Mouse (Mus musculus) midbrain, embryonic 11.5 days (tissue): ENCODE results near the gene Arl6. TPM values are rescaled to one million over a fixed set of nuclear protein-coding genes. Genes with fewer than 3 reads are reported as not detected.

ENCODE experiments used
- ATAC-seq: fragments of 200-750 bp; cut with Nextera tagmentation; 2 replicates; pipeline ENCODE4 v1.8.0; 2017; ENCODE audit warnings: moderate TSS enrichment, moderate library complexity; ENCODE audit not compliant: low FRiP score
- DNase-seq: peaks from one replicate; pipeline ENCODE4 v3.0.0; 2015; ENCODE audit warnings: low spot score; ENCODE audit errors: missing footprints
- H3K27ac ChIP-seq: fragments of 300-500 bp; sonication (generic); 2 replicates; pipeline ENCODE4 v1.5.1; 2014; ENCODE audit warnings: low read depth, low read length
- H3K27me3 ChIP-seq: fragments of 300-500 bp; sonication (generic); 2 replicates; pipeline ENCODE4 v1.6.1; 2014; ENCODE audit warnings: mild to moderate bottlenecking, low read length, moderate library complexity, mixed read lengths; ENCODE audit not compliant: control insufficient read depth, insufficient read depth
- H3K36me3 ChIP-seq: fragments of 300-500 bp; sonication (generic); 2 replicates; pipeline ENCODE4 v1.6.1; 2014; ENCODE audit warnings: mild to moderate bottlenecking, low read length, moderate library complexity, mixed read lengths; ENCODE audit not compliant: control insufficient read depth, insufficient read depth
- H3K4me1 ChIP-seq: fragments of 300-500 bp; sonication (generic); 2 replicates; pipeline ENCODE4 v1.6.1; 2014; ENCODE audit warnings: low read length; ENCODE audit not compliant: control insufficient read depth, insufficient read depth
- H3K4me2 ChIP-seq: fragments of 300-500 bp; sonication (generic); 2 replicates; pipeline ENCODE4 v1.6.1; 2014; ENCODE audit warnings: mild to moderate bottlenecking, moderate library complexity
- H3K4me3 ChIP-seq: fragments of 300-500 bp; sonication (generic); 2 replicates; pipeline ENCODE4 v1.5.1; 2014; ENCODE audit warnings: low read depth, low read length
- H3K9ac ChIP-seq: fragments of 300-500 bp; sonication (generic); 2 replicates; pipeline ENCODE4 v1.6.1; 2014; ENCODE audit warnings: low read length
- H3K9me3 ChIP-seq: fragments of 300-500 bp; sonication (generic); 2 replicates; pipeline ENCODE4 v1.6.1; 2016; ENCODE audit warnings: low read length; ENCODE audit not compliant: control insufficient read depth
- WGBS: fragments of 180-500 bp; shearing (Covaris S2); extraction: QIAGEN DNeasy Blood & Tissue Kit; methylation state at CpG from one replicate; pipeline ENCODE4 v1.1.7; 2014; 5-methylcytosine and 5-hydroxymethylcytosine counted together
- polyA plus RNA-seq: library from polyadenylated mRNA; unstranded; fragments of >200 nt; fragmentation: Nextera tagmentation; extraction: Ambion mirVana; gene quantifications from 2 replicates; pipeline ENCODE4 v1.2.1, GENCODE M21; 2014

Gene Arl6
- polyA plus RNA-seq, 1 experiment from 2014 or later, result 56.7 TPM

- H3K27me3 ChIP-seq, result no peaks in the 10 kb centered on the region
- 46% methylated on average over 3 of the region's 3 CpGs for WGBS
- DNase-seq (peak; percentile 86), ATAC-seq (peak; percentile 72)
- no peaks in the 10 kb centered on the region for H3K4me1 ChIP-seq
- no peak overlapping the region for H3K9ac ChIP-seq
- H3K27ac ChIP-seq, result no peak overlapping the region
- no peaks in the 10 kb centered on the region for H3K9me3 ChIP-seq
- no peak overlapping the region for H3K4me3 ChIP-seq
- H3K36me3 ChIP-seq, result no peaks in the 10 kb centered on the region
- no peak overlapping the region for H3K4me2 ChIP-seq
These were observed 22.0 kb downstream of the Arl6 start for GRCm38 (mm10) chr16:59617167-59617566.

GRCm38 (mm10) chr16:59615675-59616074, 23.5 kb downstream of the Arl6 start:
- Histone ChIP-seq H3K9ac (no peak overlapping the region), H3K36me3 (no peaks in the 10 kb centered on the region), H3K4me3 (no peak overlapping the region), H3K4me1 (no peaks in the 10 kb centered on the region), H3K4me2 (no peak overlapping the region), H3K27me3 (no peaks in the 10 kb centered on the region), H3K27ac (no peak overlapping the region), H3K9me3 (no peaks in the 10 kb centered on the region)
- WGBS, result 80% methylated on average over 3 of the region's 3 CpGs
- ATAC-seq, result no peak
- no peak for DNase-seq

GRCm38 (mm10) chr16:59610750-59611149, 28.4 kb downstream of the Arl6 start:
- 85% methylated on average over 1 of the region's 1 CpGs for WGBS
- Histone ChIP-seq H3K9ac (no peak overlapping the region), H3K4me2 (no peak overlapping the region), H3K27me3 (no peaks in the 10 kb centered on the region), H3K27ac (no peak overlapping the region), H3K4me3 (no peak overlapping the region), H3K36me3 (no peaks in the 10 kb centered on the region), H3K9me3 (no peaks in the 10 kb centered on the region), H3K4me1 (no peaks in the 10 kb centered on the region)
- DNase-seq, result no peak
- no peak for ATAC-seq

- peak; percentile 71 for ATAC-seq
- DNase-seq, result peak; percentile 90
- peak overlapping the region; percentile 59; the same call in 1 of the 2 replicates for H3K27ac ChIP-seq
- no peaks in the 10 kb centered on the region for H3K36me3 ChIP-seq
- H3K27me3 ChIP-seq, result 0 out of 2 replicates have a peak, but pooled peaks cover 2% of the 10 kb centered on the region
- H3K4me1 ChIP-seq, result no peaks in the 10 kb centered on the region; the same call in 1 of the 2 replicates
- H3K9ac ChIP-seq, result no peak overlapping the region
- peak overlapping the region; percentile 21 for H3K4me2 ChIP-seq
- H3K9me3 ChIP-seq, result no peaks in the 10 kb centered on the region
- 47% methylated on average over 15 of the region's 15 CpGs for WGBS
- H3K4me3 ChIP-seq, result no peak overlapping the region
These were observed 35.0 kb downstream of the Arl6 start for GRCm38 (mm10) chr16:59604078-59604781.

- H3K4me2 ChIP-seq, result peak within 1 kb of the TSS; percentile 67
- H3K27ac ChIP-seq, result no peak within 1 kb of the TSS
- no peaks in the 10 kb centered on the region for H3K9me3 ChIP-seq
- no peaks in the 10 kb centered on the region for H3K36me3 ChIP-seq
- 0 out of 2 replicates have a peak, but pooled peaks cover 2% of the 10 kb centered on the region for H3K27me3 ChIP-seq
- under 1% methylated on average over 84 of the region's 90 CpGs for WGBS
- DNase-seq (peak; percentile 95), ATAC-seq (peak; percentile 91)
- peak within 1 kb of the TSS; percentile 55 for H3K4me3 ChIP-seq
- no peaks in the 10 kb centered on the region; the same call in 1 of the 2 replicates for H3K4me1 ChIP-seq
- peak within 1 kb of the TSS; percentile 58 for H3K9ac ChIP-seq
These were observed 38.6 kb downstream of the Arl6 start, which contains the start of gene Crybg3 for GRCm38 (mm10) chr16:59600311-59601251. Gene Crybg3 (minus strand): TSS chr16:59600979.

- 0 out of 2 replicates have a peak, but pooled peaks cover 2% of the 10 kb centered on the region for H3K27me3 ChIP-seq
- no peaks in the 10 kb centered on the region; the same call in 1 of the 2 replicates for H3K4me1 ChIP-seq
- WGBS, result 17% methylated on average over 17 of the region's 17 CpGs
- DNase-seq, result peak; percentile 94
- peak overlapping the region; percentile 67 for H3K4me2 ChIP-seq
- no peaks in the 10 kb centered on the region for H3K36me3 ChIP-seq
- no peaks in the 10 kb centered on the region for H3K9me3 ChIP-seq
- H3K27ac ChIP-seq, result no peak overlapping the region
- H3K9ac ChIP-seq, result peak overlapping the region; percentile 58
- no peak for ATAC-seq
- peak overlapping the region; percentile 55 for H3K4me3 ChIP-seq
These were observed 39.6 kb downstream of the Arl6 start for GRCm38 (mm10) chr16:59599411-59600265.

GRCm38 (mm10) chr16:59598997-59599396, 40.2 kb downstream of the Arl6 start:
- no peaks in the 10 kb centered on the region for H3K36me3 ChIP-seq
- H3K4me2 ChIP-seq, result peak overlapping the region; percentile 67
- 8% methylated on average over 4 of the region's 4 CpGs for WGBS
- ATAC-seq (no peak), DNase-seq (peak; percentile 75)
- H3K27ac ChIP-seq, result no peak overlapping the region
- H3K9me3 ChIP-seq, result no peaks in the 10 kb centered on the region
- H3K4me3 ChIP-seq, result peak overlapping the region; percentile 55; the same call in 1 of the 2 replicates
- 0 out of 2 replicates have a peak, but pooled peaks cover 2% of the 10 kb centered on the region for H3K27me3 ChIP-seq
- no peaks in the 10 kb centered on the region; the same call in 1 of the 2 replicates for H3K4me1 ChIP-seq
- H3K9ac ChIP-seq, result no peak overlapping the region; the same call in 1 of the 2 replicates

- Histone ChIP-seq H3K4me2 (no peak overlapping the region), H3K9ac (no peak overlapping the region), H3K4me1 (no peaks in the 10 kb centered on the region; the same call in 1 of the 2 replicates), H3K36me3 (no peaks in the 10 kb centered on the region), H3K9me3 (no peaks in the 10 kb centered on the region), H3K27me3 (0 out of 2 replicates have a peak, but pooled peaks cover 2% of the 10 kb centered on the region), H3K4me3 (no peak overlapping the region), H3K27ac (no peak overlapping the region)
- ATAC-seq (no peak), DNase-seq (no peak)
- 93% methylated on average over 6 of the region's 6 CpGs for WGBS
These were observed 41.9 kb downstream of the Arl6 start for GRCm38 (mm10) chr16:59597256-59597655.
